Mouse (Mus musculus) heart, embryonic 10.5 days (tissue): ENCODE measurements at regions not wholly inside any gene's neighbourhood (a gene's known extent, or its start where the extent isn't known, plus 50 kb on each side); places are given as distances from the start of the nearest gene placed in this dataset.

Source experiments
- DNase-seq: peaks from one replicate; pipeline ENCODE4 v3.0.0-alpha.2; 2017; ENCODE audit warnings: low spot score
- H3K27ac ChIP-seq: fragments of 300-500 bp; sonication (generic); 2 replicates; pipeline ENCODE4 v1.5.1; 2016; ENCODE audit warnings: mild to moderate bottlenecking
- H3K27me3 ChIP-seq: fragments of 300-500 bp; sonication (generic); 2 replicates; pipeline ENCODE4 v1.6.1; 2016; ENCODE audit warnings: mild to moderate bottlenecking; ENCODE audit not compliant: poor library complexity, insufficient read depth, severe bottlenecking
- H3K36me3 ChIP-seq: fragments of 300-500 bp; sonication (generic); 2 replicates; pipeline ENCODE4 v1.6.1; 2016; ENCODE audit warnings: mild to moderate bottlenecking, moderate library complexity
- H3K4me1 ChIP-seq: fragments of 300-500 bp; sonication (generic); 2 replicates; pipeline ENCODE4 v1.6.1; 2016; ENCODE audit warnings: mild to moderate bottlenecking
- H3K4me3 ChIP-seq: fragments of 300-500 bp; sonication (generic); 2 replicates; pipeline ENCODE4 v1.5.1; 2016; ENCODE audit warnings: mild to moderate bottlenecking, moderate library complexity
- H3K9me3 ChIP-seq: fragments of 300-500 bp; sonication (generic); 2 replicates; pipeline ENCODE4 v1.6.1; 2016; ENCODE audit warnings: mild to moderate bottlenecking, moderate library complexity
- WGBS: fragments of 180-500 bp; shearing (Covaris S2); methylation state at CpG from one replicate; pipeline ENCODE4 v1.1.7; 2016; 5-methylcytosine and 5-hydroxymethylcytosine counted together

DNA sequence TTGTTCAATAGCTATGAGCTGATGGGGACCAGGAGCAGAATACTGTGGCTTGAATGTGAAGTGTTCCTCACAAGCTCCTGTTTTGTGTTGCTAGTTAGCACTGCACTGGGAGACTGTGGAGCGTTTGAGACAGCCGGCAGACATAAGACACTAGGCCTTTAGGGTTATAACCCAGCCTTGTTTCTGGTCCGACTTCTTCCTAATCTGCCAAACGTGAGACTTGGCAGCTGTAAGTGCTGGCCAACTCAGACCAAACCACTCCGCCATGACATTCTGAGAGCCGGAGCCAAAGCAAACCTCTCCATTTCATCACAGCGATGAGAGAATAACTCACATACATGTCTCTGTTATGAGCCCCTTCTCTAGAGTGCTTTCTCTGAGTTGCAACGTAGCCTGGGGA is 375.2 kb downstream of the Rps24 start:
- no peak overlapping the region for H3K4me3 ChIP-seq
- no peaks in the 10 kb centered on the region for H3K9me3 ChIP-seq
- WGBS: 80% methylated on average over 8 of the region's 8 CpGs
- H3K27ac ChIP-seq: no peak overlapping the region
- DNase-seq: peak; percentile 53
- peaks cover 23% of the 10 kb centered on the region for H3K4me1 ChIP-seq
- no peaks in the 10 kb centered on the region for H3K36me3 ChIP-seq
- 0 out of 2 replicates have a peak, but pooled peaks cover 3% of the 10 kb centered on the region for H3K27me3 ChIP-seq

DNA sequence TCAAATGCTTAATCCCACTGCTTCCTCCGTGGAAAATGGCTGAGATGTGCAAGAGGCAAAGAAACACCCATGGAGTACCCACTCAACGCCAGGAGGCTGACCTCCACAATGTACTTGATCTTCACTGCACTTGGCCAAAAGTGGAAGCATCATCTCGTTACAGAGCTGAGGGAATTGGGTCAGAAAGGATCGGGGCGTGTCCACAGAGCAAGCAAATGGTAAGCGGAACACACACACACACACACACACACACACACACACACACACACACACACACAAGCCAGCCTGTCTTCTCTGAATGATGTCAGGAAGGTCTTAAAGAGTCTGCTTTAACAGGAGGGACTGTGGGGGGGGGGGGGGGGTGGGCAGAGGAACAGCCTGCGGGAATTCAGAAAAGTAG is 375.7 kb downstream of the Rps24 start:
- DNase-seq: peak; percentile 36
- Histone ChIP-seq H3K4me1 (peaks cover 23% of the 10 kb centered on the region), H3K4me3 (no peak overlapping the region), H3K36me3 (no peaks in the 10 kb centered on the region), H3K27ac (no peak overlapping the region), H3K27me3 (0 out of 2 replicates have a peak, but pooled peaks cover 3% of the 10 kb centered on the region), H3K9me3 (no peaks in the 10 kb centered on the region)
- 74% methylated on average over 6 of the region's 7 CpGs for WGBS

DNA sequence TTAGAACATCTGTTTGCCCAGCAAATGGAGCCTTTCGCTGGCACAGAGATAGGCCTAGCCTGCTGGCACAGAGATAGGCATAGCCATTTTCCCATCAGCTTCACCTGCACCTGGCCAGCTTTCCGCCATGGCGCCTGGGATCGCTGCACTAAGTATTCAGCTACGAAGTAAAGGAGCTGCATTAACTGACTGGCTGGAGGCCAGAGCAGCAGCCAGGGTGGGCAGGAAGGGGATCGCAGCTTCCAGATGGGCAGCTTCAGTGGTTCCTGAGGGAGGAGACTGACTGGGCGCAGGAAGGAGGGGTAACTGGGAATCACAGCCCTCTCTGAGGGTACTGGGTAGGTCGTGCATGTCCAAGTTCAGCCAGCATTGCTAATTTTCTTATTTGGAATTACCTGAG is 376.2 kb downstream of the Rps24 start:
- DNase-seq: peak; percentile 70
- H3K9me3 ChIP-seq: no peaks in the 10 kb centered on the region
- 78% methylated on average over 8 of the region's 8 CpGs for WGBS
- 0 out of 2 replicates have a peak, but pooled peaks cover 3% of the 10 kb centered on the region for H3K27me3 ChIP-seq
- peaks cover 23% of the 10 kb centered on the region for H3K4me1 ChIP-seq
- H3K27ac ChIP-seq: no peak overlapping the region
- H3K36me3 ChIP-seq: no peaks in the 10 kb centered on the region
- H3K4me3 ChIP-seq: no peak overlapping the region

DNA sequence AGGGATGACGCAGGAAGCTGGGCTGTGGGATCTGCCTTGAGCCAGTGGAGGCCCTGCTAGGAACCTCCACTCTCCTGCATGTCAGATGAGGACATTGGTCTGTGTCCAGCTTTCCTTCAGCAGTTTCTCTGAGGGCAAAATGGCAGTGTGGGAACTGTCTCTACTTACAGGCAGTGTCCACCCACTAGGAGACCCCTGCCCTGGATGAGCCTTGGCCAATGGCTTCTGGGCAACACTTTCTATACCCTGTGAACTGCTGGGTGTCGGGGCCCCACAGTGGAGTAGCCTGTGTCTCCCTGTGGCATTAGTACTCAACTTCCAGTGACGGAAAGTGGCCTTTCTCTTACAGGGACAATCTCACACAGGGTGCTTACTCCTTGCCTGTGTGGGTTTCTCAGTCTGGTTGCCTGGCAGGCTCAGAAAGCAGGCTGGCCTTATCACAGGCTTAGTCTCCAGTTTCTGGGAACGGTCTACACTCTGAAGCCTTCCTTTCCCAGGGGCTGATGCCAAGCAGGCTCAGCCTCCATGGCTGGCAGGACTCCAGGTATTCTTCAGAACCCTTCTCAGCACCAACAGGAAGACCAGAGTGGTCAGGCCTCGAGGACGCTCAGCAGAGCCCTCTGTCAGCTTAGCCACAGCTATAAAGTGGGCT is 378.8 kb downstream of the Rps24 start:
- 74% methylated on average over 6 of the region's 6 CpGs for WGBS
- Histone ChIP-seq H3K36me3 (no peaks in the 10 kb centered on the region), H3K4me3 (no peak overlapping the region), H3K9me3 (no peaks in the 10 kb centered on the region), H3K27me3 (0 out of 2 replicates have a peak, but pooled peaks cover 7% of the 10 kb centered on the region), H3K4me1 (peaks cover 23% of the 10 kb centered on the region), H3K27ac (peak overlapping the region; percentile 32; the same call in 1 of the 2 replicates)
- DNase-seq: peak; percentile 70

DNA sequence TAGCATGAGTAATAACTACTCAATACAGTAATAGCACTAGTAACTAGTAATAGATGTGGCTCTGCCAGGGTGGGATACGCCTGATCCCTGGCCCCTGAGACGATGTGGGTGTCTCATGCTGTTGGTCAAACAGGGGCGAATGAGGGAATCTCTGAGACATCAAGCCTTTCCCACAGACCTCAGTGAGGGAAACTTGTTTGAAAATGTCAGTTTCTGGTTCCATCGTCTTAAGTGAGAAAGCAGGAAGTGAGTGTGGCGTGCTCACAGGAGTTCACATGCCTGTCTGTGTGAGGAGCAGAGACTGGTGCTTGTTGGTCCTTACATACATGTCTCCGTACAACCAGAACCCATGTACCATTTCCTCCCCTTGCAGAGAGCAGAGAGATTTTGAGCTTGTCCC is 380.9 kb downstream of the Rps24 start:
- 81% methylated on average over 6 of the region's 6 CpGs for WGBS
- DNase-seq: peak; percentile 55
- no peaks in the 10 kb centered on the region for H3K9me3 ChIP-seq
- H3K4me3 ChIP-seq: no peak overlapping the region
- 0 out of 2 replicates have a peak, but pooled peaks cover 7% of the 10 kb centered on the region for H3K27me3 ChIP-seq
- H3K4me1 ChIP-seq: peaks cover 30% of the 10 kb centered on the region
- no peak overlapping the region for H3K27ac ChIP-seq
- H3K36me3 ChIP-seq: no peaks in the 10 kb centered on the region

DNA sequence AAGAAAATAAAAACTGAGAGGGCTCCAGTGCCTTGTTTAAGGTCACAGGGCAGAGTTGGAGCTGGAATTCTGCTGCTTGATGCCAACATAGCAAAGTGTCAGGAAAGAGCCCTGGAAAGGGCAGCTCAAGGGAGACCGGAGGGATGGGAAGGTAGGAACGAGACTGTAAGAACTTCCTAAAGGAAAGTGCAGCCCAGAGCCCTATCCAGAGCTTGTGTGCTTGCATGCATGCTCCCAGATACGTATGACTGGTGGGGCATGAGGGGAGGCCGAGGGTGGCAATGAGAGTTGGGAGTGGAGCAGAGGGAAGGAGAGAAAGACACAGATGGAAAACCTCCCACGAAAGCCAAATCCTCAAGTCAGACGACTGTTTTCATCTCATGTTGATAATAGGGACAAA is 381.8 kb downstream of the Rps24 start:
- no peak overlapping the region for H3K27ac ChIP-seq
- no peak overlapping the region for H3K4me3 ChIP-seq
- H3K27me3 ChIP-seq: 0 out of 2 replicates have a peak, but pooled peaks cover 4% of the 10 kb centered on the region
- no peaks in the 10 kb centered on the region for H3K36me3 ChIP-seq
- no peaks in the 10 kb centered on the region for H3K9me3 ChIP-seq
- peak; percentile 65 for DNase-seq
- H3K4me1 ChIP-seq: peaks cover 27% of the 10 kb centered on the region
- WGBS: 73% methylated on average over 6 of the region's 6 CpGs

DNA sequence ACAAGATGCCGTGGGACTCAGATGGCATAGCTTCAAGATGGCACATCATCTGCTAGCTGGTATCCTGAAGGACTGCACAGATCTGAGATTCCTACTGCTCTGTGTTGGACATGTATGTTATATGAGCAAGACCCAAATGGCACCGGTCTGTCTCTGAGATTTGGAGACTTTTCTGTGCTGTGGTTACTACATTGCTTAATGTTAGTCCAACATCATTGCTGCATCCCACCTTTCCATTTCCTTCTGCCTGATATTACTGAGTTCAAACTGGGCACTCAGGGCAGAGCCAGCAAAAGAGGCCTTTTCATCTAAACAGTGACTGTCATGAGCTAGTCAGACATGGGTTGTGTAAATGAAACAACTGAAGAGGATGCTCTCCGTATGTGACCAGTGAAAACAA is 383.3 kb downstream of the Rps24 start:
- 77% methylated on average over 3 of the region's 3 CpGs for WGBS
- no peaks in the 10 kb centered on the region for H3K9me3 ChIP-seq
- no peaks in the 10 kb centered on the region for H3K36me3 ChIP-seq
- no peak overlapping the region for H3K4me3 ChIP-seq
- DNase-seq: peak; percentile 51
- H3K4me1 ChIP-seq: peaks cover 20% of the 10 kb centered on the region
- 0 out of 2 replicates have a peak, but pooled peaks cover 4% of the 10 kb centered on the region for H3K27me3 ChIP-seq
- no peak overlapping the region for H3K27ac ChIP-seq

DNA sequence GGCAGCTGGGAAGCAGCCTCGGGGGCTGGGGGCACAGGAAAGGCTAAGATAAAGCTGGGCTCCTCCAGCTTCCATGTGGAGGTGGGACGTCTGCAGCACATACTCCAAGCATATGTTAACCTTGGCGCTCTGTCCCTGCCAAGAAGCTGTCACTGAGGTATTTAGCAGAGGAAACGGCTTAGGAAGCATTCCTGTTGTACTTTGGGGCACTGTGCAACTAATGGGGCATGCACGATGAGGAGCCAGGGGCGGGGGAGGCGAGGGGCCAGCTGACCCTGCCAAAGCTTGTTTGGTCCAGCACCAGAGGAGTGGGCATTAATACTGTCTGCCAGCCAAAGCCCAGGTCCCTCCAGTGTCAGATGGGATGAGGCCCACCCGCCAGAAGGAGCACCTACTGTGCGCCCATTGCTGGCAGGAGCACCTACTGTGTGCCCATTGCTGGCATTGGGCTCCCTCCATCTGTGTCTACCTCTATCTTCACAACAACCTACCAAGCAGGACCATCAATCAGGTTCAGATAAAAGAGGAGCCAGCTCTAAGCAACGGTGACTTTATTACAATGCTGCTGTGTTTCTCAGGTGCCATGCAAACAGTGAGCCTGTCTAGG is 384.6 kb downstream of the Rps24 start:
- H3K4me3 ChIP-seq: no peak overlapping the region
- no peak overlapping the region for H3K27ac ChIP-seq
- H3K9me3 ChIP-seq: no peaks in the 10 kb centered on the region
- 70% methylated on average over 10 of the region's 10 CpGs for WGBS
- H3K4me1 ChIP-seq: peaks cover 14% of the 10 kb centered on the region
- H3K27me3 ChIP-seq: 0 out of 2 replicates have a peak, but pooled peaks cover 4% of the 10 kb centered on the region
- no peaks in the 10 kb centered on the region for H3K36me3 ChIP-seq
- peak; percentile 73 for DNase-seq

DNA sequence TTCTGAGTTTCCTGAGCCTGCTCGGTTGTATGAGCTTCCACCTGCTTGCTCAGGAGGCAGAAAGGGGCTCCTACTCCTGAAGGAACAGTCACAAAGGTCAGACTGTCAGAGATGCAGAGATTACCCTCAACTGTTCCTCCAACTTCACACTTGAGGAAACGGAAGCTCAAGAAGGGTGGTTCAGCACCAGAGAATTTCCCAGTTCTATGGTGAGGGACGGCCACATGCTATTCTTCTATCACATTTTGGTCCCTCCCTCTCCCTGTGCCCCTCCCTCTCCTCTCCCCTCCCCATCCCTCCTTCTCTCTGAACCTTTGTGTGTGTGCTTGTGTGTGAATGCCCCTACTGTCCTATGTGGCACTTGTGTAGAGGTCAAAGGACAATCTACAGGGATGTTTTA is 386.0 kb downstream of the Rps24 start:
- H3K4me3 ChIP-seq: no peak overlapping the region
- no peaks in the 10 kb centered on the region for H3K9me3 ChIP-seq
- WGBS: 37% methylated on average over 3 of the region's 3 CpGs
- no peaks in the 10 kb centered on the region for H3K36me3 ChIP-seq
- H3K27me3 ChIP-seq: 0 out of 2 replicates have a peak, but pooled peaks cover 4% of the 10 kb centered on the region
- DNase-seq: peak; percentile 45
- peaks cover 15% of the 10 kb centered on the region; the same call in 1 of the 2 replicates for H3K4me1 ChIP-seq
- no peak overlapping the region for H3K27ac ChIP-seq

DNA sequence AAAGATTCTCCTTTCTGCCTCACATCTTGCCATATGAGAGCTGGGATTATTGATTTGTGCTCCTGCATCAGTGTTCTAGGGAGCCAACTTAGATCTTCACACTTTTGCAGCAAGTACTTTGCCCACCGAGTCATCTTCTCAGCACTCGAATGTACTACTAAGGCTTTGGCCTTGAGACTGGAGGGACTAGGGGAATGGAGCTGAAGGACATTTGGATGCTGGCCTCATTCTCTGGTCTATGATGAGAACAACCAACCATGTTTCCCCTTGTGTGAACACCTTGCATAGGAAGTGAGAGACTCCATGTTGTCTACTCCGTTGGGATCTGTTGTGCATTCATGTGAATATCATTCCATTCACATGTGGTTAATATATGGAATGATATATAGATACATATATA is 386.5 kb downstream of the Rps24 start:
- peak; percentile 62 for DNase-seq
- H3K4me1 ChIP-seq: peaks cover 15% of the 10 kb centered on the region; the same call in 1 of the 2 replicates
- no peaks in the 10 kb centered on the region for H3K36me3 ChIP-seq
- no peaks in the 10 kb centered on the region for H3K9me3 ChIP-seq
- H3K27me3 ChIP-seq: 0 out of 2 replicates have a peak, but pooled peaks cover 4% of the 10 kb centered on the region
- WGBS: 88% methylated on average over 3 of the region's 3 CpGs
- H3K4me3 ChIP-seq: no peak overlapping the region
- H3K27ac ChIP-seq: no peak overlapping the region

DNA sequence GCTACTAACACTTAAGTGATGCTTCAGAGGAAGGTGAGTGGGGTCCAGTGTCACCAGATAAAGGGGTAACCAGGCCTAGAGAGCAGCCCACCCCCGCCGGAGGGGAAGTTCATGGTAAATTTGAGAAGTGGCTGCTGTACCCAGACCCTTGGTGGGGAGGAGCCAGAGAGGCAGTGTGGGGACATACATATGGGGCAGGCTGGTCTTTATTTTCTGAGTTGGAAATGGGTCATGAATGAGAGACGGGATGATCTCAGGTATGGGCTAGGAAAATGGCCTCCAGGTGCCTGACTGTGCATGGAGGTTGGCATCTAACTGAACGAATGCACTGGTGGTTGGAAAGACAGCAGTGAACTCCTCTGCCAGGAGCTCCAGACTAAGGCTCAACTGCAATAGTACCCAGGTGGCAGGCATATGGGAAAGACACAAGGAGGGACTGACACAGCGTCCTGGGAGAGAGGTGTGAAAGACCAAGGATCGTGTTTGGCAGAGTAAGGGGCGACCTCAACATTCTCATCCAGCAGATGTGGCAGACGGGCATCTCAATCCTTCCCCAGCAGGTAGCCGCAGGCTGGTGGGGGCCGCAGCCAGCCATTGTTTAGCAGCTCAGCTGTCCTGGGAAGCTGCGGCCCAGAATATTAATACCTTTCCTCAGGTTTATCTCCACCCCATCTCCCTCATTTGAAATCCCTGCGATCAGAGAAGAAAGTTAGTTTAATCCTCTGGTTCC is 387.7 kb downstream of the Rps24 start:
- Histone ChIP-seq H3K4me3 (no peak overlapping the region), H3K4me1 (peaks cover 15% of the 10 kb centered on the region; the same call in 1 of the 2 replicates), H3K9me3 (no peaks in the 10 kb centered on the region), H3K27me3 (no peaks in the 10 kb centered on the region), H3K27ac (no peak overlapping the region), H3K36me3 (no peaks in the 10 kb centered on the region)
- DNase-seq: peak; percentile 61
- WGBS: 58% methylated on average over 12 of the region's 12 CpGs

DNA sequence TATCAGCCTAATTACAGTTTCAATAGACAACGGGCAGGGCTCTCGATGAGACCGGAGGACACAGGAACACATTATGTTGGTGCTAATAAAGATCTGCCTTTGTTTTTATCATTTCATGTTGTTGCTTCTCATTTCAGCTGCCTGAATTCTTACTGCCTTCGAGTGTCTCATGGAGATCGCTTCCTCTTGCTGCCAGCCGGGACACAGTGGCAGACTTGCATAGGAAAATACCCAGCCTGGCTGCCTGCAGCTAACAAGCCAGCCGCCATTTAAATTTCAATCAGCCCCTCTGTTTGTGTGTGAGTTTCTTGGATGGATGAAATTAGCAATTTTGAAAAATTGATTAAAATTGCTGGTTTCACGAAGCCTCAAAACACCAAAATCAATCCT is 388.2 kb downstream of the Rps24 start:
- Histone ChIP-seq H3K4me3 (no peak overlapping the region), H3K27ac (no peak overlapping the region), H3K9me3 (no peaks in the 10 kb centered on the region), H3K27me3 (no peaks in the 10 kb centered on the region), H3K36me3 (no peaks in the 10 kb centered on the region), H3K4me1 (peaks cover 15% of the 10 kb centered on the region; the same call in 1 of the 2 replicates)
- DNase-seq: peak; percentile 56
- WGBS: 65% methylated on average over 8 of the region's 8 CpGs

DNA sequence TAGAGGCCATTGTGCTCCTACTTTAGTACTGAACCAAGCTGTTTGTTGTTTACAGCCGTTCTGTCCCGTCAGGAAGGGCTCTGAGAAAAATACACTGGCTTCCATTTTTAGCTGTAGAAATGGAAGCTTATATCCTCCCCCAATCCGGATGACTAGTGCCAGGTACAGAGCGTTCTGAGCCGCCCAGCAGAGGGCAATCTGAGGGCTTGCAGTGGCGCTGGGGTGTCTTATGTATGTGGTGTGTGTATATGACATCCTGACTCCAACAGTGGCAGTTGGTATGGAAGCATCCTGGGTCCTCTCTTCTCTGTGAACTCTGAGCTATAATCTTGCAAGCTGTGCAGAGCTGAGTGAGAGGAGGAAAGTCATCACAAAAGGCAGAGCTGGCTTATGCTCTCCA is 389.0 kb downstream of the Rps24 start:
- Histone ChIP-seq H3K27ac (peak overlapping the region; percentile 29; the same call in 1 of the 2 replicates), H3K4me1 (peaks cover 15% of the 10 kb centered on the region; the same call in 1 of the 2 replicates), H3K9me3 (no peaks in the 10 kb centered on the region), H3K27me3 (no peaks in the 10 kb centered on the region), H3K4me3 (no peak overlapping the region), H3K36me3 (no peaks in the 10 kb centered on the region)
- WGBS: 65% methylated on average over 6 of the region's 6 CpGs
- DNase-seq: peak; percentile 65
